Mouse (Mus musculus) left cerebral cortex, postnatal 14 days (tissue): ENCODE results near the gene Rap1gap. TPM values are rescaled to one million over a fixed set of nuclear protein-coding genes. Genes with fewer than 3 reads are reported as not detected.

Experiments
- DNase-seq, 2 experiments: peaks; one replicate each; pipeline ENCODE4 v3.0.0; 2021 to 2022; ENCODE audit warnings: low spot score in 2 of 2, mixed read lengths in 1 of 2
- intact Hi-C: fragments of 180-260 bp; cut with DNase I; formaldehyde crosslinking; loops from one replicate; pipeline ENCODE4 v1.15.1; 2025
- total RNA-seq, 2 experiments: library from RNA; stranded (reverse); gene quantifications; 2 replicates each; pipeline ENCODE4 v1.2.3; 2021

Rap1gap gene
- total RNA-seq, 2 experiments from 2014 or later: 268 to 296 TPM

- no peak for DNase-seq
- intact Hi-C loops: no loop called here
Observed at GRCm38 (mm10) chr4:137714020-137714624, 49.6 kb downstream of the Rap1gap start.

GRCm38 (mm10) chr4:137717005-137717404 is 52.5 kb downstream of the Rap1gap start:
- intact Hi-C loops: no loop called here
- DNase-seq: no peak

GRCm38 (mm10) chr4:137717671-137718070 is 53.1 kb downstream of the Rap1gap start:
- no peak for DNase-seq
- intact Hi-C loops: no loop called here

GRCm38 (mm10) chr4:137719378-137720077 is 55.0 kb downstream of the Rap1gap start:
- intact Hi-C loops: no loop called here
- no peak for DNase-seq

GRCm38 (mm10) chr4:137721563-137721962 is 57.0 kb downstream of the Rap1gap start:
- intact Hi-C loops: no loop called here
- no peak for DNase-seq

- intact Hi-C loops: loop anchor here (2.0 kb wide), 1 partner anchor 45 kb away; no protein-coding TSS in a partner anchor
- no peak for DNase-seq
Observed at GRCm38 (mm10) chr4:137722230-137722629, 57.7 kb downstream of the Rap1gap start.

GRCm38 (mm10) chr4:137722692-137723427 is 58.3 kb downstream of the Rap1gap start:
- DNase-seq: peak; percentile 87 to 93
- intact Hi-C loops: loop anchor here (2.0 kb wide), 1 partner anchor 46 kb away; no protein-coding TSS in a partner anchor

- no peak for DNase-seq
- intact Hi-C loops: loop anchor here (2.0 kb wide), 1 partner anchor 47 kb away; no protein-coding TSS in a partner anchor
Observed at GRCm38 (mm10) chr4:137723527-137723926, 59.0 kb downstream of the Rap1gap start.

DNA sequence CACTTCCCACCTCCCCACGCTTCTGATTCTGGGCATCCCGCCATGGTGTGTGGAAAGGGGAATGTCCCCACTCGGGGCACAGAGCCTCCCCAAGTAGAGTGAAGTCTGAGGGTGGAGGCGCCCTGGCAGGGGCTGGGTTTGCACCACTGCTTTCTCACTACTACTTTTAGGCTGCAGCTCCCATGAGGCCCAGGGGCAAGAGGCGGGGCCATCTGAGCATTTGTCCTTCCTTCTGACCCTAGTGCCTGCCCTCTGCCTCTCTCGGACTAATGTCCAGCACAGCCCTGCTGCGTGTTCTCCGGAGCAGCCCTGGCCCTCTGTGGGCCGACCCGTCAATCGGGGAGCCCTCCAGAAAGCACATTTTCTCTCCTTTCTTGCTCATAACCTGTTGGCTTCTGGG is 59.7 kb downstream of the Rap1gap start:
- intact Hi-C loops: no loop called here
- no peak for DNase-seq

DNA sequence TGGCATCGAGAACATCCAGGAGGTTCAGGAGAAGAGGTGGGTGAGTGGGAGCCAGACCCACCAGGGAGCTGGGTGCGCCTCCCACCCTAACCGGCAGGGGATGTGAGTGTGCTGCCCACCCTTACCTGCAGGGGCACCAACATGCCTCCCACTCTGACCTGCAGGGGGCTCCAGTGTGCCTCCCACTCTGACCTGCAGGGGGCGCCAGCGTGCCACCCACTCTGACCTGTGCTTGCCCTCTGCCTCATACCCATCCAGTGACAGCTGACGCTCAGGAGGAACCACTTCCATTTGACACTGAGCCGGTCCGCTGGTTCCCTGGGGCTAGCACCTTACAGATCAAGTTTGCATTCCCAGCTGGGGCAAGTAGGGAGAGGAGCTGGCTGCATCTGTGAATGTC is 60.2 kb downstream of the Rap1gap start:
- DNase-seq: peak; percentile 57 to 72
- intact Hi-C loops: no loop called here

DNA sequence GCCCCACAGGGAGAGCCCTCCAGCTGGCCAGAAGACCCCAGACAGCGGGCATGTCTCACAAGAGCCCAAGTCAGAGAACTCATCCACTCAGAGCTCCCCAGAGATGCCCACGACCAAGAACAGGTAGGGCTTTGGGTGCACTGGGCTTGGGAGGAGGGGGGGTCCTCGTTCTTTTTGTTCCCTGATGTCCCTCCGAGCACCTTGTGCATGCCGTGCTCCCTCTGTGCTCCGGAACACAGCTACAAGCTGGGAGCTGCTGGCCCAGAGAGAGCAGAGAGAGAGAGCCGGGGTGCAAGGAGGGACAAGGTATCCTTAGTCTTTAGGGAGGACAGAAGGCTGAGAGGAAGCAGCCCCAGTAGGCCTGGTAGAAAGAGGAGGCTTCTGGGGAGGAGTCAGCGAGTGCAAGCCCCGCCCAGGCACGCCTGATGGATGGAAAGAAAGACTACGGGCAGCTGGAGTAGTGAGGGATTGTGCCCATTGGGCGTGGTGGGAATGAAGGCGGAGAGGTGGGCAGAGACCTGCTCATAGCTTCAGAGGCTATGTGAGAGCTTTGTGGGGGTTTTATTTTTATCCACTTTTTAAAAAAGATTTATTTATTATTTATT is 61.1 kb downstream of the Rap1gap start:
- intact Hi-C loops: no loop called here
- DNase-seq: no peak

DNA sequence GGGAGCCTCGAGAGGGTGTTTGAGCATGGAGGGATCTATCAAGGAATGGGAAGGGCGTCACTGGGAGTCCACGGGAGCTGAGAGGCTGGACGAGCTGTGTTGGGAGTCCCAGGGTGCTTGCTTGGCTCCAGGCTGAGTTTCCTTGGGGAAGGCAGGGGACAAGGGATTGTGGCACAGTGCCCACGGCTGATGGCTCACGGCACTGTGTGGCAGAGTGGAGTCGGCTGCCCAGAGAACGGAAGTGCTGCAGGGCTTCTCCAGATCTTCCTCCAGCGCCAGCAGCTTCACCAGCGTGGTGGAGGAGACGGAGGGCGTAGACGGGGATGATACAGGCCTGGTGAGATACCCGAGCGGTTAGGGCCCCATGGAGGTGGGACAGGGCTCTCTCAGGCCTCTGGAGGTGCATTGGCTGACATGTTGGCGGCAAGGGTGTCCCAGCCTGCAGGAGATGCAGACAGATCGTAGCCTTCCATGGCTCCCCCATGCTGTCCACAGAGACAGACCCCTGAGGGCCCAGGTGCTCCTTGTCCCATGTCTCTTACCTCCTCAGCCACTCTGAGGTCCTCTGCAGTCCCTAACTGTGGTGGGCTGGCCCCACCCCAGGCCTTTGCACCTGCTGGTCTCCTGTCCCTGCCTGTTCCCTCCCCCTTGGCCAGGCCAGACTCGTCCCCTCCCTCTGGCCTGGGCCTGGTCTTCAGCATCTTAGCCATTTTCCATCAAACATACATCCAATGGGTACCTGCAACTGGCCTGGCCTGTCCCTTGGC is 62.4 kb downstream of the Rap1gap start:
- intact Hi-C loops: no loop called here

DNA sequence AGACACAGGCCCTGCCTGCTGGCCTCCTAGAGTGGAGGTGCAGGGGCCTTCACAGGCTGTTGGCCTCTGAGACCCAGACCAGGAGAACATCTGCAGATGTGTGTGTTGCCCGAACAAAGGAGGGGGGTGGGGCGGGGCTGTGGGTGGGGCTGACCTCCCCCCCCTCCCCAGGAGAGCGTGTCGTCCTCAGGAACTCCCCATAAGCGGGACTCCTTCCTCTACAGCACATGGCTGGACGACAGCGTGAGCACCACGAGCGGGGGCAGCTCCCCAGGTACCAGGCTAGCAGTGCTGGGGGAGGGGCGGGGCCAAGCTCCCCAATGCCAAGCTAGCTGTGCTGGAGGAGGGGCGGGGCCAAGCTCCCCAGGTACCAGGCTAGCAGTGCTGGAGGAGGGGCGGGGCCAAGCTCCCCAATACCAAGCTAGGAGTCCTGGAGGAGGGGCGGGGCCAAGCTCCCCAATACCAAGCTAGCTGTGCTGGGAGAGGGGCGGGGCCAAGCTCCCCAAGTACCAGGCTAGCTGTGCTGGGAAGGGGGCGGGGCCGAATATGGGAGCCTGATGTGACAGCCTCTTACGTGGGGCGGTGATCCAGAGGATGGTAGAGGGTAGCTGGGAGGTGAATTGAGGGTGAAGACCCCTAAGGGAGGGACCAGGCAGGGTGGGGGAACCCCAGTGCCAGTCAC is 63.1 kb downstream of the Rap1gap start:
- intact Hi-C loops: no loop called here
- no peak for DNase-seq

More for the DNA sequence above, 62.4 kb downstream of the Rap1gap start:
- DNase-seq: no peak

DNA sequence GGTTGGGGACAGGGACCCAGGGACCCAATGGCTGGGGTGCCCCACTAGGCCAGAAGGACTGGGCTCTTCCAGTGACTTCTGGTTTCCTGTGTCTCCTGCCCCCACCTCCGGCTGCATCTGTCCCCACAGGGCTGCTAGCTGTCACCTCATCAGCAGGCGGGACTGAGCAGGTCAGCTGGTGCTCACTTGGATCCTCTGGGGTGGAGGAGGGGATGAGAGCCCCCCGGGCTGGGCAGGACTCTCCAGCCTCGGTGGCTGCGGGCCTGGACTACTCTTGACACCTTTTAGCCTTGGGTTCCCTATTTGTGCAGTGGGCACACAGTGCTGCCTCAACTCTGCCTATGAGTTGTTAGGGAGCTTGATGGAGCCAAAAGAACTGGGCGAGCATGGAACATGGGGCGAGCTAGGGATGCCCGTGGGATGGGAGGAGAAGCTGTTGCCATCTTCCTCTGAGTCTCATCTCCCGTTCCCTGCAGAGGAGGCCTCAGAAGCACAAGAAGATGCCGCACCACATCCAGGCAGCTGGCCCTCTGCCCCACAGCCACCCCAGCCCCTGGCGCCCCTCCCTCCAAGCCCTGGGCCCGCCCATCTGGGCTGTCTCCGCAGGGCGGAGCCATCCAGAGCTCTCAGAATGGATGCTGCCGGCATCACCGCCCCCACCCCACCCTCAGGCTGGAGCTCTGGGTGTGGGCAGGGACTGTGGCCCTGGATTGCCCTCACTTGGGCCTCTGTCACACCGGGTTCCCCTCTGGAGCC is 64.1 kb downstream of the Rap1gap start:
- intact Hi-C loops: no loop called here
- DNase-seq: no peak

- no peak for DNase-seq
- intact Hi-C loops: no loop called here
Observed at GRCm38 (mm10) chr4:137729155-137729855, 64.8 kb downstream of the Rap1gap start.

DNA sequence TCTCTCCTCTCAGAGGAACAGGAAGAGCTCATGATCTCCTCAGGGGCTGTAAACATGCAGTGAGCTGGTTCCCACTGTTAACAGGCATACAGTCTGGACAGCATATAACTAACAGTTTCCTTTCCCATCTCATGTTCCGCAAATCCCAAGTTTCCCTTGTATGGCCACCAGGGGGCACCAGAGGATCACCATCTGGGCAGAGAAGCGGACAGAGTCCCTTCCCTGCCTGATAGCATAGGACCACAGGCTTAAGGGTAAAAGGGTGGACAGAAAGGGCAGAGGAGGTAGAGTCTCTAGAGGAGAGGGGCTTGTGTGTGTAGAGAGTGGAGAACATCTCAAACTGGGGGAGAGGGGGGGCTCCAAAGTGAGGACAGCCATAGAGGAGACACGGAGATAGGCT is 65.6 kb downstream of the Rap1gap start:
- intact Hi-C loops: loop anchor here (1.0 to 10.0 kb wide), 3 partner anchors 66 to 225 kb away; partner anchors contain the start of gene Alpl
- peak; percentile 89 to 92 for DNase-seq

DNA sequence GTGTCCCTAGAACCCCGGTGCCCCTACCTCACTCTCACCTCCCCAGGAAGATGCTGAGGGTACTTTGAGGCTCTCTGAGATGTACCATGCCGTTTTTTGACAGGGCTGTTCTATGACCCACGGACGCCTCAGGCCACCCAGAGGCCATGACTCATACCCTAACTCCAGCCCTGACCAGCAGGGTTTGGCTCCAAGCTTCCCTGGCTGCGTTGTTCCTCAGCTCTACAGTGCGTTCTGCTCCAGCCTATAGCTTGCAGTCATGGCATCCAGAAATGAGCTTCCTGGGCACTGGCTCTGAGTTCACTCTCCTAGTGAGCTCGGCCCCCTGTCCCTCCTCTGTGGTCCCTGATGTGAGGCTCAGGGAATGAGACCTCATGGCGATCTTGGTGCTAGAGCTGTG is 66.2 kb downstream of the Rap1gap start:
- DNase-seq: no peak
- intact Hi-C loops: loop anchor here (1.0 to 10.0 kb wide), 3 partner anchors 66 to 224 kb away; partner anchors contain the start of gene Alpl
